Mouse (Mus musculus): ENCODE measurements at regions not wholly inside any gene's neighbourhood (a gene's known extent, or its start where the extent isn't known, plus 50 kb on each side); places are given as distances from the start of the nearest gene placed in this dataset.

DNA sequence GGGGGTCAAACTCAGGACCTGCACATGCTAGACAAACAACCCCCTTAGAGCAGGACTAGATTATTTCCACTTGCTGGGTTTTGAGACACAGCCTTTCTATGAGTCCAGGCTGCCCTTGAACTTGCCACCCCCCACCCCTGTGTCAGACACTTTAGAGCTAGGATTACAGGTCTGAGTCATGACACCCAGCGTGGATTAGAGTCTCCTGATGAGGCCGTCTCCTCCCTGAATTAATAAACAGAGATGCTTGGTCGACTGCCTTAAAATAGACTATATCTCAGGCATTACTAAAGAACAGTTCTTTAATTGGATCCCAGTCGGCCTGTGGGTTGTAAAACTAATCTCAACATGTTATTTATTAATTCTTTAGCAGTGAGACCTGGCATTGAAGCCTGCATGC, 1170.5 kb downstream of the 4930447A16Rik start:
- peaks cover 8% of the 10 kb centered on the region; the same call in 1 of the 2 replicates for H3K9me3 ChIP-seq (ENCODE audit: low read length)
- H3K4me3 ChIP-seq (replicated peaks; ENCODE audit: low read length), result no peak overlapping the region
- H3K4me1 ChIP-seq (replicated peaks; ENCODE audit: low read depth, low read length), result no peaks in the 10 kb centered on the region
- H3K27me3 ChIP-seq (ENCODE audit: insufficient read depth, low read length), result peaks cover 3% of the 10 kb centered on the region; the same call in 1 of the 2 replicates
- no peak for TF ChIP-seq POU5F1 (IDR thresholded peaks at IDR 0.05; ENCODE audit: borderline replicate concordance, low read length)
- TF ChIP-seq NANOG (IDR thresholded peaks at IDR 0.05; ENCODE audit: borderline replicate concordance, low read length), result no peak
- no peak for TF ChIP-seq CTCF (conservative IDR thresholded peaks at IDR 0.05; ENCODE audit: low read length)
- H3K36me3 ChIP-seq (ENCODE audit: insufficient read depth, low read length), result no peaks in the 10 kb centered on the region

DNA sequence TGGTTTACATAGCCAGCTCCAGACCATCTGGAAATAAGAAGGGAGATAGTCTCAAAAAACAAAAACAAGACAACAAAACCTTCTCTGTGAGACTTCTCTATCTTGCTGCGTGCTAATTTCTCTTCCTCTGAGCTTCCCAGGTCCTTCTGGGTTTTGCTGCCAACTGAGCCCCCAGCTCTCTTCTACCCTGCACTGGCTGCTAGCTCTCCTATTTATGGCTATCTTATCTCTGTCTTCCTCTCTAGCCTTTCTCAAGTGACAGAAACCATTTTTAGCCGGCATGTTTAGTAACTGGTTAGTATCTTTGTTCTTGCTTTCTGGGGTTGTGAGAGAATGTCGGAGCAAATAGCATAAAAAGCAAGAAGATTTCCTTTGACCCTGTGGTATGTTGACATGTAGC, 1172.1 kb downstream of the 4930447A16Rik start:
- Histone ChIP-seq H3K9me3 (ENCODE audit: low read length) (no peaks in the 10 kb centered on the region), H3K36me3 (ENCODE audit: insufficient read depth, low read length) (no peaks in the 10 kb centered on the region), H3K27me3 (ENCODE audit: insufficient read depth, low read length) (peaks cover 3% of the 10 kb centered on the region; the same call in 1 of the 2 replicates)

GRCm38 (mm10) chr15:38601436-38601835, 1176.1 kb downstream of the 4930447A16Rik start:
- H3K27me3 ChIP-seq (ENCODE audit: insufficient read depth, low read length), result peaks cover 3% of the 10 kb centered on the region; the same call in 1 of the 2 replicates
- no peaks in the 10 kb centered on the region for H3K9me3 ChIP-seq (ENCODE audit: low read length)
- H3K4me3 ChIP-seq (replicated peaks; ENCODE audit: low read length), result no peak overlapping the region
- H3K4me1 ChIP-seq (replicated peaks; ENCODE audit: low read depth, low read length), result no peaks in the 10 kb centered on the region; the same call in 1 of the 2 replicates
- H3K36me3 ChIP-seq (ENCODE audit: insufficient read depth, low read length), result no peaks in the 10 kb centered on the region
- TF ChIP-seq CTCF (conservative IDR thresholded peaks at IDR 0.05; ENCODE audit: low read length) (no peak), POU5F1 (IDR thresholded peaks at IDR 0.05; ENCODE audit: borderline replicate concordance, low read length) (no peak), NANOG (IDR thresholded peaks at IDR 0.05; ENCODE audit: borderline replicate concordance, low read length) (no peak)

More for the DNA sequence above, 1172.1 kb downstream of the 4930447A16Rik start:
- no peak for TF ChIP-seq NANOG (IDR thresholded peaks at IDR 0.05; ENCODE audit: borderline replicate concordance, low read length)
- Histone ChIP-seq H3K4me3 (replicated peaks; ENCODE audit: low read length) (no peak overlapping the region), H3K4me1 (replicated peaks; ENCODE audit: low read depth, low read length) (no peaks in the 10 kb centered on the region; the same call in 1 of the 2 replicates)

DNA sequence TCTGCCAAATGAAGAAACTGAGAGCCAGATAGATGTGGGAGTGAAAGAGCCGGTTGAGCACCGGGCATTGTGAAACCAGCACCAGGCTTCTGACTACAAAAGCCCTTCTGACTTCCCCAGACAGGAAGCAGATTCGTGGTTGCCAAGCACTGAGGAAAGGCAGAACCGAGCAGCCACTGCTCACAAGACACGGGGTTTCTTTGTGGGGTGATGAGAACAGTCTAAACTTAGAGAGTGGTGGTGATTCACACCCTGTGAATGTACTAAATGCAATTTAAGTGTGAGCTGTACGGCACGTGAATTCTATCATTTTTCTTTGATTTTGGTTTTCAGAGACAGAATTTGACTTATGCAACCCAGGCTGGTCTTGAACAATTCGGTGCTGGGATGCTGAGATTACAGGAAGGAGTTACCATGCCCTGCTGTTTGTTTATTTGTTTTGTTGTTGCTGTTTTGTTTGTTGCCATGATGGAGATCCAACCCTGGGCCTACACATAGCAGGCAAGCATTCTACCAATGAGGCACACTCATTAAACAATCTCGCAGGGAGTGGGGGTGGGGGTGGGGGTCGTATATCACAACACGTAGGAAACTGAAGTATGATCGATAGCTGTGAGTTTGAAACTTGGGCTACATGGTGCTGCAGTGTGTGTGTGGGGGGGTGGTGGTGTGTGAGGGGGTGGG, 1177.0 kb downstream of the 4930447A16Rik start:
- no peaks in the 10 kb centered on the region; the same call in 1 of the 2 replicates for H3K27me3 ChIP-seq (ENCODE audit: insufficient read depth, low read length)
- no peaks in the 10 kb centered on the region; the same call in 1 of the 2 replicates for H3K4me1 ChIP-seq (replicated peaks; ENCODE audit: low read depth, low read length)
- no peak overlapping the region for H3K4me3 ChIP-seq (replicated peaks; ENCODE audit: low read length)
- no peaks in the 10 kb centered on the region for H3K36me3 ChIP-seq (ENCODE audit: insufficient read depth, low read length)
- TF ChIP-seq NANOG (IDR thresholded peaks at IDR 0.05; ENCODE audit: borderline replicate concordance, low read length), result no peak
- TF ChIP-seq CTCF (conservative IDR thresholded peaks at IDR 0.05; ENCODE audit: low read length), result no peak
- no peak for TF ChIP-seq POU5F1 (IDR thresholded peaks at IDR 0.05; ENCODE audit: borderline replicate concordance, low read length)
- peaks cover 7% of the 10 kb centered on the region for H3K9me3 ChIP-seq (ENCODE audit: low read length)

DNA sequence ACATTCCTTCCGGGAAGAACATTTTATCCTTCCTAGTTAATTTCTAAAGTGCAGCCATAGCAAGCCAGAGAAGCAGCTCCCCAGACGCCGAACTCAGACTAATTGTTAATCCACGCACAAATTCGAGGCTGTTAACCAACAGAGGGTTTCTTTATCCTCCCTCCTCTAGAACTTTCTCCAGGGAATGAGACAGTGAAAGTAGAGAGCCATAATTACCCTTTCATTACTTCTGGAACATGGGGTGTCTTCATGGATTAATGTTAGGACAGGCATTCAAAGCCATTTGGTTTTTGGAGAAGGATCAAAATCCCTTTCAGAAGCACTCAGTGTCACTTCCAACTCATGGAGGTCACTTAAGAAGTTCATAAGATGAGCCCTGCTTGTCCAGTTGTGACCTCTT, 1178.6 kb downstream of the 4930447A16Rik start:
- H3K27me3 ChIP-seq (ENCODE audit: insufficient read depth, low read length), result no peaks in the 10 kb centered on the region
- no peak overlapping the region for H3K4me3 ChIP-seq (replicated peaks; ENCODE audit: low read length)
- peaks cover 23% of the 10 kb centered on the region for H3K9me3 ChIP-seq (ENCODE audit: low read length)
- TF ChIP-seq NANOG (IDR thresholded peaks at IDR 0.05; ENCODE audit: borderline replicate concordance, low read length) (no peak), POU5F1 (IDR thresholded peaks at IDR 0.05; ENCODE audit: borderline replicate concordance, low read length) (no peak), CTCF (conservative IDR thresholded peaks at IDR 0.05; ENCODE audit: low read length) (no peak)
- H3K36me3 ChIP-seq (ENCODE audit: insufficient read depth, low read length), result no peaks in the 10 kb centered on the region
- H3K4me1 ChIP-seq (replicated peaks; ENCODE audit: low read depth, low read length), result no peaks in the 10 kb centered on the region; the same call in 1 of the 2 replicates

DNA sequence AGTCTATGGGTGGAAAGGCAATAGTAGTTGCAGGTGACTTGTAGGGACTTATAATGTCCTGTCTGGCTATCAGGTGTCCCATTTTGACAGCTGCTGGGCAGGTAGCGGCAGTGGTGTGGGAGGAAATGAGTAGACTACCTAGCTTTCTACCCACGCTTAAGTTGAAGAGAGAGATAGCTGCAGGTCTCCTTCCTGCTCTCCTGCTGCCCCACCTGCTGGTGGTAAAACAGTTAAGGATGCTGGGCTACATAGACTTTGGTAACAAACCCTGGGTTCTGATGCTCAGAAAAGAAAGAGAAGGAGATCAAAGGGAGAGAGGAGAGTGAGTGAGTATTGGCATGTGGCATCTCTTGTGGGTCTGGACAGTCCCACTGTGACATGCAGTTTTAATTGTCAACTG, 1182.0 kb downstream of the 4930447A16Rik start:
- no peak overlapping the region for H3K4me3 ChIP-seq (replicated peaks; ENCODE audit: low read length)
- H3K9me3 ChIP-seq (ENCODE audit: low read length), result peaks cover 49% of the 10 kb centered on the region
- TF ChIP-seq CTCF (conservative IDR thresholded peaks at IDR 0.05; ENCODE audit: low read length) (no peak), NANOG (IDR thresholded peaks at IDR 0.05; ENCODE audit: borderline replicate concordance, low read length) (no peak)
- no peaks in the 10 kb centered on the region for H3K27me3 ChIP-seq (ENCODE audit: insufficient read depth, low read length)
- H3K4me1 ChIP-seq (replicated peaks; ENCODE audit: low read depth, low read length), result no peaks in the 10 kb centered on the region; the same call in 1 of the 2 replicates
- no peaks in the 10 kb centered on the region for H3K36me3 ChIP-seq (ENCODE audit: insufficient read depth, low read length)

DNA sequence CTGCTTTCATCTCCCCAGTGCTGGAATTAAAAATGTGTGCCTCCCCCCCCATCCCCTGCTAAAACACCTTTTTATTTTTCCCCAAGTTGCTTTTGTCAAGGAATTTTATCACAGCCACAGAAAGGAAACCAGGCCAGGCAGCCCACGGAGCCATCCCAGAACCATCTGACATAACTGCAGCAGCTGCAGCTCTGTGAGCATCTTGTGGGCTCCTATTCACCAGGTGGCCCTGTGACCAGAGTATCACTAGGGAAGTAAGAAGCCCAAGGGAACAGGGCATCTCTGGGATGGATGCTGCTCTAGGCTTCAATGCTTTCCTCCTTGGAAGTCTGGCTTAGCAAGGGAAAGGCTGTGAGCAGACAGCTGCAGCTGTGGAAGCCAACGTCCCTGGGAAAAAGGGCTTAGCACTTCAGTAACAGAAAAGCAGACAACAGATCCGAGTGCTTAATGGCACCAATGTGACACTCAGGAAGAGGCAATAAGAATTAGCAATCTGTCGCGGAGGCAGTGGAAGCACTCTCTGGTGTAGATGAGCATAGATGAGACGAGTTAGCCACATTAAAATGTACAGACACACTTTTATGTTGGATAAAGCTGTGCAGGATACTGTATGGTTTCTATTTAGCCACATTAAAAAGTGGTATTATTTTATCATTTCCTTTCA, 1183.0 kb downstream of the 4930447A16Rik start:
- Histone ChIP-seq H3K9me3 (ENCODE audit: low read length) (peaks cover 49% of the 10 kb centered on the region), H3K4me3 (replicated peaks; ENCODE audit: low read length) (no peak overlapping the region), H3K36me3 (ENCODE audit: insufficient read depth, low read length) (no peaks in the 10 kb centered on the region), H3K27me3 (ENCODE audit: insufficient read depth, low read length) (no peaks in the 10 kb centered on the region), H3K4me1 (replicated peaks; ENCODE audit: low read depth, low read length) (no peaks in the 10 kb centered on the region)
- TF ChIP-seq NANOG (IDR thresholded peaks at IDR 0.05; ENCODE audit: borderline replicate concordance, low read length) (no peak), CTCF (conservative IDR thresholded peaks at IDR 0.05; ENCODE audit: low read length) (no peak), POU5F1 (IDR thresholded peaks at IDR 0.05; ENCODE audit: borderline replicate concordance, low read length) (no peak)

DNA sequence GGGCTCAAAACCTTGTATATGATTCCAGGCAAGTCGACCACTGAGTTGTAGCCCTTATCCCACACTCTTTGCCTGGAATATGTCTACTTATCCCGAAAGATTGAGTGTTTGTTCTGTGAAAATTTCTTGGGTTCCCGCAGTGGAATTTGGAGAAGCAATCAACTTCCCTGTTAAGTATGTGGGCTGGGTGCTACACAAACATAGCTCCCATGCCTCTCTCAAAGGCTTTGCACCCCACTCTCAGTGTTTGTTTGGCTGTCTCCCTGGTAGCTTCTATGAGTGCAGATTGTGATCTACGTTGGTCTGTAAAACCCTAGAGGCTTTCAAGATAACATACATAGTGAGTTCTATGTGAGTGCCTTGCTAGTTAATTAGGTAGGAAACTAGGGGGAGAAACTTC, 1184.2 kb downstream of the 4930447A16Rik start:
- Histone ChIP-seq H3K9me3 (ENCODE audit: low read length) (peaks cover 53% of the 10 kb centered on the region), H3K4me3 (replicated peaks; ENCODE audit: low read length) (no peak overlapping the region), H3K36me3 (ENCODE audit: insufficient read depth, low read length) (no peaks in the 10 kb centered on the region), H3K27me3 (ENCODE audit: insufficient read depth, low read length) (no peaks in the 10 kb centered on the region), H3K4me1 (replicated peaks; ENCODE audit: low read depth, low read length) (no peaks in the 10 kb centered on the region)
- TF ChIP-seq CTCF (conservative IDR thresholded peaks at IDR 0.05; ENCODE audit: low read length) (no peak), POU5F1 (IDR thresholded peaks at IDR 0.05; ENCODE audit: borderline replicate concordance, low read length) (no peak), NANOG (IDR thresholded peaks at IDR 0.05; ENCODE audit: borderline replicate concordance, low read length) (no peak)

Measured in E14TG2a.4 (cell line).